Mouse (Mus musculus): Measurements from ENCODE around the gene Acads. TPM values are rescaled to one million over a fixed set of nuclear protein-coding genes. Genes with fewer than 3 reads are reported as not detected.

The Acads gene
- polyA plus RNA-seq, 2 experiments, result 27.6 to 50.5 TPM

GRCm38 (mm10) chr5:115070457-115070856, 48.7 kb downstream of the Acads start:
- ATAC-seq (ENCODE audit: low FRiP score, low read depth) (no peak), DNase-seq (ENCODE audit: low spot score) (no peak)
- no peak overlapping the region for H3K4me3 ChIP-seq (replicated peaks; ENCODE audit: low read length)
- H3K27ac ChIP-seq (replicated peaks; ENCODE audit: low read depth, low read length), result no peak overlapping the region
- no peak overlapping the region for H3K4me2 ChIP-seq (replicated peaks; ENCODE audit: low read depth, low read length, severe bottlenecking)
- no peak overlapping the region for H3K9ac ChIP-seq (ENCODE audit: low read depth, low read length, severe bottlenecking)
- TF ChIP-seq POLR2A (IDR thresholded peaks at IDR 0.05; ENCODE audit: borderline replicate concordance, extremely low read depth, insufficient read depth, insufficient read length), result no peak
- peaks cover 13% of the 10 kb centered on the region for H3K4me1 ChIP-seq (ENCODE audit: control insufficient read depth, insufficient read depth, low read length)
- H3K9me3 ChIP-seq (ENCODE audit: control insufficient read depth, low read length), result no peaks in the 10 kb centered on the region
- H3K27me3 ChIP-seq (ENCODE audit: control insufficient read depth, insufficient read depth, low read length), result no peaks in the 10 kb centered on the region
- 93% methylated on average over 2 of the region's 2 CpGs for WGBS
- peaks cover 9% of the 10 kb centered on the region for H3K36me3 ChIP-seq (ENCODE audit: control insufficient read depth, insufficient read depth, low read length)

GRCm38 (mm10) chr5:115069611-115070010, 49.5 kb downstream of the Acads start:
- Histone ChIP-seq H3K4me3 (replicated peaks; ENCODE audit: low read length) (no peak overlapping the region), H3K9me3 (ENCODE audit: control insufficient read depth, low read length) (no peaks in the 10 kb centered on the region), H3K9ac (ENCODE audit: low read depth, low read length, severe bottlenecking) (no peak overlapping the region), H3K4me2 (replicated peaks; ENCODE audit: low read depth, low read length, severe bottlenecking) (no peak overlapping the region), H3K36me3 (ENCODE audit: control insufficient read depth, insufficient read depth, low read length) (peaks cover under 1% of the 10 kb centered on the region; the same call in 1 of the 2 replicates), H3K27ac (replicated peaks; ENCODE audit: low read depth, low read length) (no peak overlapping the region), H3K27me3 (ENCODE audit: control insufficient read depth, insufficient read depth, low read length) (no peaks in the 10 kb centered on the region), H3K4me1 (ENCODE audit: control insufficient read depth, insufficient read depth, low read length) (peaks cover 13% of the 10 kb centered on the region)
- TF ChIP-seq POLR2A (IDR thresholded peaks at IDR 0.05; ENCODE audit: borderline replicate concordance, extremely low read depth, insufficient read depth, insufficient read length), result no peak
- ATAC-seq (ENCODE audit: low FRiP score, low read depth) (no peak), DNase-seq (ENCODE audit: low spot score) (no peak)
- WGBS, result 87% methylated on average over 3 of the region's 3 CpGs

- no peak overlapping the region for H3K4me3 ChIP-seq (replicated peaks; ENCODE audit: low read length)
- H3K27ac ChIP-seq (replicated peaks; ENCODE audit: low read depth, low read length), result no peak overlapping the region
- no peak for TF ChIP-seq POLR2A (IDR thresholded peaks at IDR 0.05; ENCODE audit: borderline replicate concordance, extremely low read depth, insufficient read depth, insufficient read length)
- peaks cover 13% of the 10 kb centered on the region for H3K4me1 ChIP-seq (ENCODE audit: control insufficient read depth, insufficient read depth, low read length)
- H3K4me2 ChIP-seq (replicated peaks; ENCODE audit: low read depth, low read length, severe bottlenecking), result no peak overlapping the region
- no peaks in the 10 kb centered on the region for H3K9me3 ChIP-seq (ENCODE audit: control insufficient read depth, low read length)
- H3K27me3 ChIP-seq (ENCODE audit: control insufficient read depth, insufficient read depth, low read length), result no peaks in the 10 kb centered on the region
- H3K36me3 ChIP-seq (ENCODE audit: control insufficient read depth, insufficient read depth, low read length), result peaks cover 5% of the 10 kb centered on the region; the same call in 1 of the 2 replicates
- WGBS, result 93% methylated on average over 11 of the region's 11 CpGs
- ATAC-seq (ENCODE audit: low FRiP score, low read depth), result no peak
- DNase-seq (ENCODE audit: low spot score), result no peak
- H3K9ac ChIP-seq (ENCODE audit: low read depth, low read length, severe bottlenecking), result no peak overlapping the region
These were observed 50.3 kb downstream of the Acads start for GRCm38 (mm10) chr5:115068671-115069421.

GRCm38 (mm10) chr5:115066245-115066644, 52.9 kb downstream of the Acads start:
- H3K9ac ChIP-seq (ENCODE audit: low read depth, low read length, severe bottlenecking), result no peak overlapping the region
- DNase-seq (ENCODE audit: low spot score), result no peak
- peaks cover 8% of the 10 kb centered on the region for H3K36me3 ChIP-seq (ENCODE audit: control insufficient read depth, insufficient read depth, low read length)
- H3K27me3 ChIP-seq (ENCODE audit: control insufficient read depth, insufficient read depth, low read length), result no peaks in the 10 kb centered on the region
- H3K27ac ChIP-seq (replicated peaks; ENCODE audit: low read depth, low read length), result no peak overlapping the region
- peaks cover 3% of the 10 kb centered on the region; the same call in 1 of the 2 replicates for H3K4me1 ChIP-seq (ENCODE audit: control insufficient read depth, insufficient read depth, low read length)
- ATAC-seq (ENCODE audit: low FRiP score, low read depth), result no peak
- TF ChIP-seq POLR2A (IDR thresholded peaks at IDR 0.05; ENCODE audit: borderline replicate concordance, extremely low read depth, insufficient read depth, insufficient read length), result no peak
- H3K4me3 ChIP-seq (replicated peaks; ENCODE audit: low read length), result no peak overlapping the region
- WGBS, result 84% methylated on average over 4 of the region's 4 CpGs
- H3K4me2 ChIP-seq (replicated peaks; ENCODE audit: low read depth, low read length, severe bottlenecking), result no peak overlapping the region
- no peaks in the 10 kb centered on the region for H3K9me3 ChIP-seq (ENCODE audit: control insufficient read depth, low read length)

GRCm38 (mm10) chr5:115063391-115063790, 55.8 kb downstream of the Acads start:
- H3K9me3 ChIP-seq (ENCODE audit: control insufficient read depth, low read length), result no peaks in the 10 kb centered on the region
- WGBS, result 91% methylated on average over 7 of the region's 7 CpGs
- DNase-seq (ENCODE audit: low spot score), result no peak
- H3K27ac ChIP-seq (replicated peaks; ENCODE audit: low read depth, low read length), result no peak overlapping the region
- no peaks in the 10 kb centered on the region for H3K4me1 ChIP-seq (ENCODE audit: control insufficient read depth, insufficient read depth, low read length)
- no peak overlapping the region for H3K4me3 ChIP-seq (replicated peaks; ENCODE audit: low read length)
- H3K4me2 ChIP-seq (replicated peaks; ENCODE audit: low read depth, low read length, severe bottlenecking), result no peak overlapping the region
- no peaks in the 10 kb centered on the region for H3K27me3 ChIP-seq (ENCODE audit: control insufficient read depth, insufficient read depth, low read length)
- H3K9ac ChIP-seq (ENCODE audit: low read depth, low read length, severe bottlenecking), result no peak overlapping the region
- ATAC-seq (ENCODE audit: low FRiP score, low read depth), result no peak
- TF ChIP-seq POLR2A (IDR thresholded peaks at IDR 0.05; ENCODE audit: borderline replicate concordance, extremely low read depth, insufficient read depth, insufficient read length), result no peak
- peaks cover 8% of the 10 kb centered on the region for H3K36me3 ChIP-seq (ENCODE audit: control insufficient read depth, insufficient read depth, low read length)
